Mouse (Mus musculus): ENCODE measurements at regions not wholly inside any gene's neighbourhood (a gene's known extent, or its start where the extent isn't known, plus 50 kb on each side); places are given as distances from the start of the nearest gene placed in this dataset.

- H3K9me3 ChIP-seq (ENCODE audit: control insufficient read depth, low read length), result no peaks in the 10 kb centered on the region
- no peak for DNase-seq (ENCODE audit: low read depth in 3 of 3, low spot score in 3 of 3)
These were observed 215.3 kb downstream of the Nfkbiz start for GRCm38 (mm10) chr16:55623422-55623821.

GRCm38 (mm10) chr16:55619731-55620130, 219.0 kb downstream of the Nfkbiz start:
- no peak for ATAC-seq (ENCODE audit: insufficient read depth)
- H3K4me1 ChIP-seq (replicated peaks; ENCODE audit: control insufficient read depth in 2 of 2, insufficient read depth in 2 of 2, low read length in 1 of 2), result no peaks in the 10 kb centered on the region
- no peak overlapping the region for H3K27ac ChIP-seq
- H3K4me2 ChIP-seq (ENCODE audit: low read depth), result no peak overlapping the region
- no peak for TF ChIP-seq CTCF (IDR thresholded peaks at IDR 0.05; ENCODE audit: low read depth)
- no peak for TF ChIP-seq EP300 (IDR thresholded peaks at IDR 0.05; ENCODE audit: low read depth)
- 57% methylated on average over 3 of the region's 3 CpGs for WGBS (ENCODE audit: insufficient replicate concordance)
- no peaks in the 10 kb centered on the region for H3K27me3 ChIP-seq (ENCODE audit: control insufficient read depth, insufficient read depth, low read length)
- no peaks in the 10 kb centered on the region for H3K36me3 ChIP-seq (replicated peaks; ENCODE audit: control insufficient read depth, insufficient read depth, low read depth)
- no peak overlapping the region for H3K4me3 ChIP-seq (ENCODE audit: insufficient read depth in 1 of 2, low read depth in 2 of 2, low read length in 2 of 2)
- no peak overlapping the region for H3K9ac ChIP-seq (replicated peaks)
- H3K9me3 ChIP-seq (ENCODE audit: control insufficient read depth, low read length), result no peaks in the 10 kb centered on the region
- no peak for DNase-seq (ENCODE audit: low read depth in 3 of 3, low spot score in 3 of 3)

More at GRCm38 (mm10) chr16:55623422-55623821, 215.3 kb downstream of the Nfkbiz start:
- no peaks in the 10 kb centered on the region for H3K36me3 ChIP-seq (replicated peaks; ENCODE audit: control insufficient read depth, insufficient read depth, low read depth)
- TF ChIP-seq CTCF (IDR thresholded peaks at IDR 0.05; ENCODE audit: low read depth) (no peak), EP300 (IDR thresholded peaks at IDR 0.05; ENCODE audit: low read depth) (no peak)
- H3K4me1 ChIP-seq (replicated peaks; ENCODE audit: control insufficient read depth in 2 of 2, insufficient read depth in 2 of 2, low read length in 1 of 2), result no peaks in the 10 kb centered on the region
- no peak for ATAC-seq (ENCODE audit: insufficient read depth)
- no peaks in the 10 kb centered on the region for H3K27me3 ChIP-seq (ENCODE audit: control insufficient read depth, insufficient read depth, low read length)
- no peak overlapping the region for H3K27ac ChIP-seq
- H3K4me3 ChIP-seq (ENCODE audit: insufficient read depth in 1 of 2, low read depth in 2 of 2, low read length in 2 of 2), result no peak overlapping the region
- no peak overlapping the region for H3K4me2 ChIP-seq (ENCODE audit: low read depth)
- no peak overlapping the region for H3K9ac ChIP-seq (replicated peaks)

GRCm38 (mm10) chr16:55617958-55618357, 220.7 kb downstream of the Nfkbiz start:
- WGBS (ENCODE audit: insufficient replicate concordance), result 48% methylated on average over 3 of the region's 3 CpGs
- H3K4me3 ChIP-seq (ENCODE audit: insufficient read depth in 1 of 2, low read depth in 2 of 2, low read length in 2 of 2), result no peak overlapping the region
- no peaks in the 10 kb centered on the region for H3K9me3 ChIP-seq (ENCODE audit: control insufficient read depth, low read length)

GRCm38 (mm10) chr16:55617506-55617905, 221.2 kb downstream of the Nfkbiz start:
- TF ChIP-seq EP300 (IDR thresholded peaks at IDR 0.05; ENCODE audit: low read depth) (no peak), CTCF (IDR thresholded peaks at IDR 0.05; ENCODE audit: low read depth) (no peak)
- DNase-seq (ENCODE audit: low read depth in 3 of 3, low spot score in 3 of 3) (no peak), ATAC-seq (ENCODE audit: insufficient read depth) (no peak)
- no peaks in the 10 kb centered on the region for H3K9me3 ChIP-seq (ENCODE audit: control insufficient read depth, low read length)
- H3K27me3 ChIP-seq (ENCODE audit: control insufficient read depth, insufficient read depth, low read length), result no peaks in the 10 kb centered on the region
- no peaks in the 10 kb centered on the region for H3K36me3 ChIP-seq (replicated peaks; ENCODE audit: control insufficient read depth, insufficient read depth, low read depth)
- no peaks in the 10 kb centered on the region for H3K4me1 ChIP-seq (replicated peaks; ENCODE audit: control insufficient read depth in 2 of 2, insufficient read depth in 2 of 2, low read length in 1 of 2)
- H3K27ac ChIP-seq, result no peak overlapping the region
- WGBS (ENCODE audit: insufficient replicate concordance), result 47% methylated on average over 4 of the region's 4 CpGs
- H3K9ac ChIP-seq (replicated peaks), result no peak overlapping the region
- H3K4me3 ChIP-seq (ENCODE audit: insufficient read depth in 1 of 2, low read depth in 2 of 2, low read length in 2 of 2), result no peak overlapping the region
- H3K4me2 ChIP-seq (ENCODE audit: low read depth), result no peak overlapping the region

More at GRCm38 (mm10) chr16:55617958-55618357, 220.7 kb downstream of the Nfkbiz start:
- no peaks in the 10 kb centered on the region for H3K27me3 ChIP-seq (ENCODE audit: control insufficient read depth, insufficient read depth, low read length)
- H3K36me3 ChIP-seq (replicated peaks; ENCODE audit: control insufficient read depth, insufficient read depth, low read depth), result no peaks in the 10 kb centered on the region
- ATAC-seq (ENCODE audit: insufficient read depth) (no peak), DNase-seq (ENCODE audit: low read depth in 3 of 3, low spot score in 3 of 3) (no peak)
- TF ChIP-seq EP300 (IDR thresholded peaks at IDR 0.05; ENCODE audit: low read depth) (no peak), CTCF (IDR thresholded peaks at IDR 0.05; ENCODE audit: low read depth) (no peak)
- no peak overlapping the region for H3K4me2 ChIP-seq (ENCODE audit: low read depth)
- H3K4me1 ChIP-seq (replicated peaks; ENCODE audit: control insufficient read depth in 2 of 2, insufficient read depth in 2 of 2, low read length in 1 of 2), result no peaks in the 10 kb centered on the region
- H3K27ac ChIP-seq, result no peak overlapping the region
- no peak overlapping the region for H3K9ac ChIP-seq (replicated peaks)

- no peaks in the 10 kb centered on the region for H3K27me3 ChIP-seq (ENCODE audit: control insufficient read depth, insufficient read depth, low read length)
- TF ChIP-seq CTCF (IDR thresholded peaks at IDR 0.05; ENCODE audit: low read depth), result no peak
- no peak for DNase-seq (ENCODE audit: low read depth in 3 of 3, low spot score in 3 of 3)
- no peak overlapping the region for H3K4me3 ChIP-seq (ENCODE audit: insufficient read depth in 1 of 2, low read depth in 2 of 2, low read length in 2 of 2)
- ATAC-seq (ENCODE audit: insufficient read depth), result no peak
- H3K27ac ChIP-seq, result no peak overlapping the region
- no peak overlapping the region for H3K9ac ChIP-seq (replicated peaks)
- H3K4me2 ChIP-seq (ENCODE audit: low read depth), result no peak overlapping the region
- no peaks in the 10 kb centered on the region for H3K4me1 ChIP-seq (replicated peaks; ENCODE audit: control insufficient read depth in 2 of 2, insufficient read depth in 2 of 2, low read length in 1 of 2)
- no peaks in the 10 kb centered on the region for H3K36me3 ChIP-seq (replicated peaks; ENCODE audit: control insufficient read depth, insufficient read depth, low read depth)
- no peaks in the 10 kb centered on the region for H3K9me3 ChIP-seq (ENCODE audit: control insufficient read depth, low read length)
- WGBS (ENCODE audit: insufficient replicate concordance), result 45% methylated on average over 1 of the region's 1 CpGs
These were observed 222.1 kb downstream of the Nfkbiz start for GRCm38 (mm10) chr16:55616408-55617120.
